Mouse (Mus musculus): ENCODE results near the gene Olfr642.

Olfr642 gene

GRCm38 (mm10) chr7:104052566-104052965, at the start of gene Olfr642:
Olfr642 (minus strand) TSS chr7:104052666.
- no peak for DNase-seq (ENCODE audit: low spot score in 2 of 2)

- no peak for DNase-seq (ENCODE audit: low spot score in 2 of 2)
Observed at GRCm38 (mm10) chr7:104085365-104085764, 32.9 kb upstream of the Olfr642 start, which contains the start of gene Olfr645. Olfr645 (minus strand) TSS chr7:104085465.

- DNase-seq (ENCODE audit: low spot score in 2 of 2), result no peak
Observed at GRCm38 (mm10) chr7:104071769-104072168, 19.3 kb upstream of the Olfr642 start, which contains the start of gene Olfr644. Olfr644 (minus strand) TSS chr7:104071869.

- DNase-seq (ENCODE audit: low spot score in 2 of 2), result no peak
Observed at GRCm38 (mm10) chr7:104061345-104061744, 8.9 kb upstream of the Olfr642 start, which contains the start of gene 4930516K23Rik. 4930516K23Rik (minus strand) TSS chr7:104061445.

- DNase-seq (ENCODE audit: low spot score in 2 of 2), result no peak
Observed at GRCm38 (mm10) chr7:104059215-104059614, 6.7 kb upstream of the Olfr642 start.

GRCm38 (mm10) chr7:104050745-104051144, 1.7 kb downstream of the Olfr642 start:
- no peak for DNase-seq (ENCODE audit: low spot score in 2 of 2)

- DNase-seq (ENCODE audit: low spot score in 2 of 2), result no peak
Observed at GRCm38 (mm10) chr7:104035145-104035544, 17.3 kb downstream of the Olfr642 start, which contains the start of gene Olfr641. Olfr641 (plus strand) TSS chr7:104035445.

- no peak for DNase-seq (ENCODE audit: low spot score in 2 of 2)
Observed at GRCm38 (mm10) chr7:104026978-104027377, 25.5 kb downstream of the Olfr642 start.

GRCm38 (mm10) chr7:104025473-104025872, 27.0 kb downstream of the Olfr642 start, which contains the start of gene Olfr640:
Olfr640 (minus strand) TSS chr7:104025573.
- no peak for DNase-seq (ENCODE audit: low spot score in 2 of 2)

- DNase-seq (ENCODE audit: low spot score in 2 of 2), result no peak
Observed at GRCm38 (mm10) chr7:104021651-104022050, 30.8 kb downstream of the Olfr642 start.

- no peak for DNase-seq (ENCODE audit: low spot score in 2 of 2)
Observed at GRCm38 (mm10) chr7:104018953-104019352, 33.5 kb downstream of the Olfr642 start.

GRCm38 (mm10) chr7:104017203-104017602, 35.3 kb downstream of the Olfr642 start, which contains the start of gene Olfr639:
Olfr639 (minus strand) TSS chr7:104017303.
- DNase-seq (ENCODE audit: low spot score in 2 of 2), result no peak

GRCm38 (mm10) chr7:103999124-103999523, 53.3 kb downstream of the Olfr642 start:
- DNase-seq (ENCODE audit: low spot score in 2 of 2), result no peak

- DNase-seq (ENCODE audit: low spot score in 2 of 2), result no peak
Observed at GRCm38 (mm10) chr7:103998446-103998845, 54.0 kb downstream of the Olfr642 start, which contains the start of gene Olfr638. Olfr638 (plus strand) TSS chr7:103998746.
